Mouse (Mus musculus): ENCODE measurements at regions not wholly inside any gene's neighbourhood (a gene's known extent, or its start where the extent isn't known, plus 50 kb on each side); places are given as distances from the start of the nearest gene placed in this dataset.

GRCm38 (mm10) chr15:29199988-29200387 is 972.4 kb upstream of the Ctnnd2 start:
- no peak for DNase-seq
- intact Hi-C loops (cut with DNase I): no loop called here

DNA sequence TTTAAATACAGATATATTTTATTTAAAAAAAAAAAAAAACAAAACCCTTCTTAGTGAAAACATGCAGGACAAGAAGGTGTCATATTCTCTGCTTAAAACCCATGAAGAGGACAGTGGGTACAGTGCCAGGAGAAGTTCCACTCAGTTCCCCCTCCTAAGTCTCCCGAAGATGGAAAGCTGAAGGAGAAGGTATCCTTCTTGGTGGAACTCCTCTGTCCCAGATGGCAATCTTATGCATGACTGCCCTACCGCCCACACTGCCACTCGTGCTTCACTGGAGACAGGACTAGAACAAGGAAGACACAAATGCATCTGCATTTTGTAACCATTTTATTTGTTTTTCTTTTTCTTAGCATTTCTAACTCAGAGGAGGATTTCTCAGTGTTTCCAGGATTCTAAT is 948.7 kb upstream of the Ctnnd2 start:
- no peak for DNase-seq
- intact Hi-C loops (cut with DNase I): no loop called here

DNA sequence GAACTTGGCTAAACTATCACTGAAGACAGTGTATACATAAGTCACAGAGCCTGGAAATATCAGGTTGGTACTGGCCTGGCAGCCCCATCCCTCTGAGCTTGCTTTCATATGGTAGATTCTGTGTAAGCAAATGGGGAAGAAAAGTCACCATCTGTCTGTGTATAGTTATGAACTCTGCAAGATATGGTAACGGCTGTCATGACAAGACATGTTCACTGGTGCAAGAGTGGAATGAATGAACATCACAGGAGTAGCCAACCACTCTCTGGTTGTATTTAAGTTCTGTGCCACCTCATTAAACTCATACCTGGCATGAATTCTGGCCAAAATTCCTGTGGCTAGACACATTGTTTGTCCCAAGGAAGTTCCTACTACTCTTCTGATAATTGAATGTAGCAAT is 945.5 kb upstream of the Ctnnd2 start:
- intact Hi-C loops (cut with DNase I): no loop called here
- DNase-seq: no peak

GRCm38 (mm10) chr15:29234635-29235034 is 937.8 kb upstream of the Ctnnd2 start:
- no peak for DNase-seq
- intact Hi-C loops (cut with DNase I): no loop called here

DNA sequence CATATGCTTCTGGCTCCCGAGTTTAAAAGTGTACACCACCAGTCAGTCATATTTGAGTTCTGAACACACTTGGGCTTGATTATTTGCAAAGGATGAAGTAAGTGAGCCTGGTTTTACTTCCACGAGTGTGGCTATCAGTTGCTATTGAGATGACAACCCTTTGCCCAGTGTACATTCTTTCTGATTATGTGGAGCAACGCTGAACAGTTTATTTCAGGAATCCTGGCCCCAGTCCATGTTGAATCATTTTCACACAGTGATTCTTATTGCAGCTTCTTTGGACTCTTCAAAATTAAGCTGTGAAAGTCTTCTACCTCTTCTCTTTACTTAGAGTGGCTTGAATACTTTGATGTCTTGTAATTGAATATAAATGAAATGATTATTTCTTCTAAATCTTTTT is 917.2 kb upstream of the Ctnnd2 start:
- intact Hi-C loops (cut with DNase I): no loop called here
- DNase-seq: peak in 1 of 2 experiments; percentile 33

DNA sequence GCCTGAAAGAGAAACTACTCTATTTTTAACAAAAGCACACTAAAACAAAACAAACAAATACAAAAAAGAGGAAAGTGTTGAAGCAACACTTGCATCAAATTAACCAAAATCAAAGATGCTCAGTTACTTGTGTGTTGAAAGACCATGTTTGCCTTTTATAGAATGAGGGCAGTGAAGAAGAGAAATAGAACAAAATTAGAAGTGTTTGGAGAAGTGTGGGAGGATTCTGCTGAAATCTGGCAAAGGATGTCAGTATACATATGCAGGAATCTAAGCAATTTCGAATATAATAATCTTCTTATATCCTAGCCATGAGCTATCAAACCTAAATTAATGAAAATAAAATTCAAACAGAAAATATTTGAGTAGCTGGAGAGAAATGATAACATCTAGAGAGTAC is 905.6 kb upstream of the Ctnnd2 start:
- intact Hi-C loops (cut with DNase I): no loop called here

DNA sequence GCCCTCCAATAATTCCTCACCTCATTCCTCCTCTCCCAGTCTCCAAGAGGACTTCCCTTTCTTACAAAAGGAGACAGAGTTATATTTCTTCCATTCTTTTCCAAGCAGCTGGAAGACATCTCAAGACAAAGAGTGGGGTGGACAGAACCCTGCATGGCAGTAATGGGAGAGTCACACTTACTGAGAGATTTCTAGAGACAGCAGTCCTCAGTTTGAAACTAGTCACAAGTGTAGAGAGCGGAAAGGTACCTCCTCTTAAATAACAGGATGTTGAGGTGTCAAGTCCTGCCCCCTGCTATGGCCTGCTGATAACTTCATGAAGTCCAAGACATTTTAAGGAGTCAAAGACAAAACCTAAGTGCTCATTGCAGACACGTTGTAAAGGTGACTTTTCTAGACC is 875.9 kb upstream of the Ctnnd2 start:
- intact Hi-C loops (cut with DNase I): no loop called here

More for the DNA sequence above, 905.6 kb upstream of the Ctnnd2 start:
- no peak for DNase-seq

More for the DNA sequence above, 875.9 kb upstream of the Ctnnd2 start:
- no peak for DNase-seq
